Mouse (Mus musculus) olfactory bulb, adult 2 months (tissue): ENCODE data around the gene Spef2.

Source experiments
- CTCF ChIP-seq: fragments of 200-500 bp; IDR thresholded peaks from 2 replicates; pipeline ENCODE4 v1.5.1; 2012; ENCODE audit warnings: low read depth, mild to moderate bottlenecking, low read length, moderate library complexity; ENCODE audit not compliant: insufficient read depth
- POLR2A ChIP-seq: fragments of 200-500 bp; IDR thresholded peaks from 2 replicates; pipeline ENCODE4 v1.6.1; 2012; ENCODE audit warnings: mild to moderate bottlenecking, low read depth, low read length, moderate library complexity; ENCODE audit not compliant: insufficient read depth

DNA sequence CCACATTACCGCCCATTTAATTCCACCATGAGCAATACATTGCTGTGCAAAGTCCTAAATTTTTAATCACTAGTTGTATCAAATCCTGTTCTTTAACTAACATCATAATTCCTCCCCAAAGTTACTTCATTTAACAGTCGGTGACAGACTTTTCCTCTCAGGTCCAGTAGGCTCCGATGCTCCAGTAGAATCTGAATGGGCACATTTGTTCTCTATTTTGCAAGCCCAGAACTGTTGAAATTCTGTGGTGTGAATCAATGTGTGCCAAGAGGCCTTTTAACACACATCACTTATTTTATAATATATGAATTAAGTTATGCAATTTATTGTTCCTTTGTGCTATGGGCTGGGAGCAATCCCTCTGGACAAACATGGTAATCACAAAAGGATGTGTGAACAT lies 2.3 kb upstream of the Spef2 start:
- TF ChIP-seq POLR2A: no peak
- TF ChIP-seq CTCF: no peak
